Mouse (Mus musculus) midbrain, embryonic 13.5 days (tissue): ENCODE data around the gene Litaf. TPM values are rescaled to one million over a fixed set of nuclear protein-coding genes. Genes with fewer than 3 reads are reported as not detected.
"Not testable (repeated sequence)": the region's sequence is repeated elsewhere in the genome, so short reads cannot be mapped to it uniquely, and the experiment has no call there.

Source experiments
- ATAC-seq: fragments of 200-750 bp; cut with Nextera tagmentation; 2 replicates; pipeline ENCODE4 v1.8.0; 2017; ENCODE audit warnings: mild to moderate bottlenecking, moderate TSS enrichment, moderate library complexity
- H3K27ac ChIP-seq: fragments of 300-500 bp; sonication (generic); 2 replicates; pipeline ENCODE4 v1.5.1; 2015; ENCODE audit warnings: inconsistent platforms, mild to moderate bottlenecking, moderate library complexity
- H3K27me3 ChIP-seq: fragments of 300-500 bp; sonication (generic); 2 replicates; pipeline ENCODE4 v1.6.1; 2015; ENCODE audit warnings: mild to moderate bottlenecking, inconsistent platforms
- H3K36me3 ChIP-seq: fragments of 300-500 bp; sonication (generic); 2 replicates; pipeline ENCODE4 v1.6.1; 2015; ENCODE audit warnings: mild to moderate bottlenecking, inconsistent platforms
- H3K4me1 ChIP-seq: fragments of 300-500 bp; sonication (generic); replicated peaks from 2 replicates; pipeline ENCODE4 v1.6.1; 2015; ENCODE audit warnings: inconsistent platforms
- H3K4me2 ChIP-seq: fragments of 300-500 bp; sonication (generic); replicated peaks from 2 replicates; pipeline ENCODE4 v1.6.1; 2015; ENCODE audit warnings: moderate library complexity, mild to moderate bottlenecking, inconsistent platforms
- H3K4me3 ChIP-seq: fragments of 300-500 bp; sonication (generic); replicated peaks from 2 replicates; pipeline ENCODE4 v1.5.1; 2015; ENCODE audit warnings: mild to moderate bottlenecking, inconsistent platforms
- H3K9ac ChIP-seq: fragments of 300-500 bp; sonication (generic); replicated peaks from 2 replicates; pipeline ENCODE4 v1.6.1; 2015; ENCODE audit warnings: mild to moderate bottlenecking, inconsistent platforms
- H3K9me3 ChIP-seq: fragments of 300-500 bp; sonication (generic); 2 replicates; pipeline ENCODE4 v1.6.1; 2016; ENCODE audit warnings: mild to moderate bottlenecking, inconsistent platforms
- WGBS: fragments of 180-500 bp; shearing (Covaris S2); methylation state at CpG from one replicate; pipeline ENCODE4 v1.1.7; 2015; 5-methylcytosine and 5-hydroxymethylcytosine counted together
- polyA plus RNA-seq: library from polyadenylated mRNA; unstranded; fragments of >200 nt; fragmentation: Nextera tagmentation; extraction: Ambion mirVana; gene quantifications from 2 replicates; pipeline ENCODE4 v1.2.1, GENCODE M21; 2015

Litaf gene
- polyA plus RNA-seq, 1 experiment from 2014 or later = 33.5 TPM

GRCm38 (mm10) chr16:10958763-10959440 lies 107.1 kb downstream of the Litaf start:
- no peak overlapping the region for H3K4me3 ChIP-seq
- peaks cover 16% of the 10 kb centered on the region for H3K36me3 ChIP-seq
- peak overlapping the region; percentile 74 for H3K27ac ChIP-seq
- H3K27me3 ChIP-seq = no peaks in the 10 kb centered on the region
- no peaks in the 10 kb centered on the region for H3K9me3 ChIP-seq
- no peak overlapping the region for H3K4me2 ChIP-seq
- H3K4me1 ChIP-seq = peaks cover 33% of the 10 kb centered on the region
- ATAC-seq = peak; percentile 63
- WGBS = 51% methylated on average over 7 of the region's 7 CpGs
- no peak overlapping the region for H3K9ac ChIP-seq

- Histone ChIP-seq H3K36me3 (peaks cover 12% of the 10 kb centered on the region), H3K27ac (peak overlapping the region; percentile 74), H3K4me1 (peaks cover 33% of the 10 kb centered on the region)
- not testable (repeated sequence) for H3K27me3 ChIP-seq, H3K4me2 ChIP-seq, H3K9me3 ChIP-seq, H3K9ac ChIP-seq, H3K4me3 ChIP-seq, ATAC-seq
- 95% methylated on average over 12 of the region's 12 CpGs for WGBS
Observed at GRCm38 (mm10) chr16:10958307-10958706, 107.7 kb downstream of the Litaf start.

DNA sequence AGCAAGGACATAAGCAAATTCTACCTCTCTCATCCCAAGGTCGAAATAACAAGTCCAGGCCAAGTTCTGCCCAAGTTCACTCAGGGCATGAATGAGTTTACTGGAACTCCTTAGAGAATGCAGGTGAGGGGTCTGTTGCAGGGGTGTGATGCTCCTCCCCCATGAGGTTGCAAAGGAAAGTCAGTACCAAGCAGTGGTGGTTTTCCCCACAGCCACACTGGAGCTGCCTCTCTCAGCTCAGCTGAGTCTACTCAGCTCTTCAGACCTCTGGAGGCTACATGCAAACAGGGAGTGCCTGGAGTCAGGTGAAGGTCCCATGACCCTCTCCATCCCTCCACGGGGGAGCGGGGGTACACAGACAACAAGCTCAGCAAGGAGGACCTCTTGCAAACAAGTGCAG lies 108.2 kb downstream of the Litaf start:
- H3K9me3 ChIP-seq = no peaks in the 10 kb centered on the region
- peaks cover 33% of the 10 kb centered on the region for H3K4me1 ChIP-seq
- H3K36me3 ChIP-seq = peaks cover 7% of the 10 kb centered on the region; the same call in 1 of the 2 replicates
- H3K27me3 ChIP-seq = no peaks in the 10 kb centered on the region
- no peak overlapping the region for H3K4me3 ChIP-seq
- H3K27ac ChIP-seq = peak overlapping the region; percentile 74
- no peak overlapping the region; the same call in 1 of the 2 replicates for H3K9ac ChIP-seq
- 0 out of 2 replicates have a peak, but pooled peaks have one; percentile 16 for ATAC-seq
- WGBS = 78% methylated on average over 3 of the region's 3 CpGs
- H3K4me2 ChIP-seq = no peak overlapping the region

GRCm38 (mm10) chr16:10956938-10957685 lies 108.8 kb downstream of the Litaf start:
- H3K36me3 ChIP-seq = peaks cover 7% of the 10 kb centered on the region; the same call in 1 of the 2 replicates

DNA sequence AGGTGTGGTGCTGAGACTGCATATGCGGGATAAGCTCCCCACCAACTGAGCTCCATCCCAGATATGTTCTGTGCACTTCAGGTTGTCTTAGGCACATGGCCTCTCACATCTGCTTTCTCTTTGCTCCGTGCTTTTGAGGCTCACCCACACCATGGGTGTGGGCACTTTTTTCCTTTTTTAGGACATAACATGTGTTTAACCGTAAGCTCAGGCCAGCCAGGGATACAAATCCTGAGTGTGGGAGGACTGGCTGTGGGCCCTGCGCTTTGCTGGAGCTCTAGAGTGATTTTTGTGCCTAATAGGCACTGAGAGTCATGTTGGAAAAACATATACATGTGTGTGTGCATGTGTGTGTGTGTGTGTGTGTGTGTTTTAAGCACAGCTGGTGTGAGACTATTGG lies 110.9 kb downstream of the Litaf start:
- WGBS = 93% methylated on average over 4 of the region's 4 CpGs
- Histone ChIP-seq H3K9me3 (no peaks in the 10 kb centered on the region), H3K36me3 (no peaks in the 10 kb centered on the region), H3K4me3 (no peak overlapping the region), H3K9ac (no peak overlapping the region), H3K4me1 (peaks cover 33% of the 10 kb centered on the region), H3K27me3 (no peaks in the 10 kb centered on the region), H3K4me2 (no peak overlapping the region), H3K27ac (no peak overlapping the region)
- ATAC-seq = no peak

More at GRCm38 (mm10) chr16:10956938-10957685, 108.8 kb downstream of the Litaf start:
- Histone ChIP-seq H3K9ac (no peak overlapping the region; the same call in 1 of the 2 replicates), H3K4me2 (no peak overlapping the region), H3K4me1 (peaks cover 33% of the 10 kb centered on the region), H3K27me3 (no peaks in the 10 kb centered on the region), H3K4me3 (no peak overlapping the region), H3K9me3 (no peaks in the 10 kb centered on the region), H3K27ac (peak overlapping the region; percentile 74)
- peak; percentile 70 for ATAC-seq
- WGBS = 62% methylated on average over 8 of the region's 8 CpGs

GRCm38 (mm10) chr16:10952881-10953280 lies 113.1 kb downstream of the Litaf start:
- H3K27me3 ChIP-seq = no peaks in the 10 kb centered on the region
- no peak overlapping the region for H3K4me3 ChIP-seq
- H3K9ac ChIP-seq = no peak overlapping the region
- peaks cover 17% of the 10 kb centered on the region for H3K4me1 ChIP-seq
- WGBS = 95% methylated on average over 3 of the region's 3 CpGs
- H3K27ac ChIP-seq = no peak overlapping the region
- ATAC-seq = no peak
- no peaks in the 10 kb centered on the region for H3K36me3 ChIP-seq
- H3K9me3 ChIP-seq = no peaks in the 10 kb centered on the region
- H3K4me2 ChIP-seq = no peak overlapping the region

GRCm38 (mm10) chr16:10952071-10952470 lies 113.9 kb downstream of the Litaf start:
- Histone ChIP-seq H3K4me2 (no peak overlapping the region), H3K4me1 (peaks cover 9% of the 10 kb centered on the region), H3K9me3 (no peaks in the 10 kb centered on the region), H3K9ac (no peak overlapping the region), H3K4me3 (no peak overlapping the region), H3K27me3 (no peaks in the 10 kb centered on the region), H3K36me3 (no peaks in the 10 kb centered on the region), H3K27ac (no peak overlapping the region)
- no peak for ATAC-seq
- WGBS = 61% methylated on average over 2 of the region's 2 CpGs

DNA sequence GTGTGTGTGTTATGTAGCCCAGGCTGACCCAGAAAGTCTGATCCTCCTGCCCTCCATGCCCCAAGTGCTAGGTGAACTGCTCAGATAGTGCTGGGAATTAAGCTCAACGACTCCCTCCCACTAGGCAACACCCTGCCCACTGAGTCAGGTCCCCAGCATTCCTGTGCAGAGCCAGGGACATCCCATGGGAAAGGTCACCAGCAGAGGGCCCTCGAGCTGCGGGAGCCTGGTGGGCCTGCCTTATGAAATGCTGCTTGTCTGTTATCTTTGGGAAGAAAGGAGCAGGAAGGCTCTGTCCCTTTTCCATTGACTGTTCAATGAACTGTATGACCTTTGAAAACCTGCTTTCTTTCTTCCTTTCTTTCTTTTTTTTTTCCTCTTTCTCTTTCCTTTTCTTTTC lies 114.4 kb downstream of the Litaf start:
- Histone ChIP-seq H3K27me3 (no peaks in the 10 kb centered on the region), H3K4me2 (no peak overlapping the region), H3K4me1 (peaks cover 4% of the 10 kb centered on the region), H3K9me3 (no peaks in the 10 kb centered on the region), H3K9ac (no peak overlapping the region), H3K4me3 (no peak overlapping the region), H3K36me3 (no peaks in the 10 kb centered on the region), H3K27ac (no peak overlapping the region)
- 14% methylated on average over 3 of the region's 3 CpGs for WGBS
- ATAC-seq = no peak

GRCm38 (mm10) chr16:10950539-10950938 lies 115.4 kb downstream of the Litaf start:
- WGBS = 91% methylated on average over 9 of the region's 9 CpGs
- Histone ChIP-seq H3K4me3 (no peak overlapping the region), H3K9me3 (no peaks in the 10 kb centered on the region), H3K36me3 (no peaks in the 10 kb centered on the region), H3K27ac (no peak overlapping the region), H3K27me3 (no peaks in the 10 kb centered on the region), H3K4me2 (no peak overlapping the region), H3K4me1 (no peaks in the 10 kb centered on the region), H3K9ac (no peak overlapping the region)
- ATAC-seq = no peak

DNA sequence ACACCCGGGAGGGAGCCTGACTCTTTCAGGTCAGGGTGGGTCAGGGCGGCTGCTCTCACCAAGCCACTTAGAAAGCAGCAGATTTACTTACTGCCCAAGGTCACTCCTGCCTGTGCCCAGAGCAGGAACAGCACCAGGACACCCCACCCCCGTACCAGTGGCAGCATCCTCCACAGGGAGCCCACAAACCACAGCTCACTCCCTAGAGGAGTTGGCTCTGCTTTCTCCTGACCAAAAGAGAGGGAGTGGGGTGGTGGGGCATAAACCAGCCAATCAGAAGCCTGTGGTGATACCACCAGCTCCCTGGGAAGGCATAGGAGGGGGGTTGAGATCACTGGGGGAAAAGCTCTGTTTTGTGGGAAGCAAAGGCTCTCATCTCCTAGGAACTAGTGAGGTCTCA lies 118.2 kb downstream of the Litaf start:
- H3K27me3 ChIP-seq = no peaks in the 10 kb centered on the region
- no peak overlapping the region for H3K4me2 ChIP-seq
- ATAC-seq = no peak
- H3K27ac ChIP-seq = no peak overlapping the region
- H3K36me3 ChIP-seq = no peaks in the 10 kb centered on the region
- no peak overlapping the region for H3K4me3 ChIP-seq
- WGBS = 31% methylated on average over 3 of the region's 3 CpGs
- H3K4me1 ChIP-seq = no peaks in the 10 kb centered on the region
- H3K9me3 ChIP-seq = no peaks in the 10 kb centered on the region
- H3K9ac ChIP-seq = no peak overlapping the region

DNA sequence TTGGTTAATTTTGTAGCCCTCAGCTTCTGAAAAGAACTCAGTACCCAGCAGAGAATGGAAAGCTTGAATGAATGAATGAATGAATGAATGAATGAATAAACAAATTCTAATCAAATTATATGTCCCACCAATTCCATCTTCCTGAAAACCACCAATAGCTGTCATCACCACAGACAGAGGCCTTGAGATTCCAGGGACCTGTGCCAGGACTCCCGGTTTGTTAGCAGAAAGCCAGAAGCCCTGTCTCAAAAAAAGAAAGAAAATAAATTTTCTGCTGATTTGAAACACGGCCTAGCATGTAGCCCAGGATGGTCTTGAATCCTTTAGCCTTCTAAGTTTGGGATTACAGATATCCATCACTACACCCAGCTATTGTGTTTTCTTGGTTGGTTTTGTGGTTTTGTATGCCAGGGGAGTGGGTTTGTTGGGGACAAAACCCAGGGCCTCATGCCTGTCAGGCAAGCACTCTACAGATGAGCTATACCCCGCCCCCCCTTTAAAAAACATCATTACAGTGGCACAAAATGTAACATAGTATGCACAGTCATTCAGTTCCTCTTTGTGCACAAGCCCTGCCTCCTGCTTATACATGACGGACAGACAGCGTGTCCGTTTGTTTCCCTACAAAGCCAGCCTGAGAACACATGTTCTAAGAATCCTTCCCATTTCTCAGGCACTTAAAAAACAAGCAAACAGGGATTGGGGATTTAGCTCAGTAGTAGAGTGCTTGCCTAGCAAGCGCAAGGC lies 120.4 kb downstream of the Litaf start:
- H3K4me1 ChIP-seq = no peaks in the 10 kb centered on the region
- H3K36me3 ChIP-seq = no peaks in the 10 kb centered on the region
- H3K27me3 ChIP-seq = no peaks in the 10 kb centered on the region
- H3K9me3 ChIP-seq = no peaks in the 10 kb centered on the region
- no peak for ATAC-seq
- H3K4me3 ChIP-seq = no peak overlapping the region
- H3K27ac ChIP-seq = no peak overlapping the region
- no peak overlapping the region for H3K4me2 ChIP-seq
- H3K9ac ChIP-seq = no peak overlapping the region
- WGBS = 84% methylated on average over 7 of the region's 7 CpGs

GRCm38 (mm10) chr16:10944545-10944944 lies 121.4 kb downstream of the Litaf start:
- H3K9ac ChIP-seq = no peak overlapping the region
- no peak overlapping the region for H3K4me3 ChIP-seq
- no peak overlapping the region for H3K27ac ChIP-seq
- H3K36me3 ChIP-seq = no peaks in the 10 kb centered on the region
- no peaks in the 10 kb centered on the region for H3K9me3 ChIP-seq
- 83% methylated on average over 7 of the region's 7 CpGs for WGBS
- H3K4me2 ChIP-seq = no peak overlapping the region
- no peak for ATAC-seq
- no peaks in the 10 kb centered on the region for H3K27me3 ChIP-seq
- H3K4me1 ChIP-seq = no peaks in the 10 kb centered on the region
